Mouse (Mus musculus) adrenal gland, postnatal 0 days (tissue): Measurements from ENCODE around the gene Cdx4. TPM values are rescaled to one million over a fixed set of nuclear protein-coding genes. Genes with fewer than 3 reads are reported as not detected.

Experiments
- polyA plus RNA-seq: library from polyadenylated mRNA; unstranded; fragments of >200 nt; fragmentation: Nextera tagmentation; extraction: Ambion mirVana; gene quantifications from 2 replicates; pipeline ENCODE4 v1.2.1, GENCODE M21; 2015

Gene Cdx4
- polyA plus RNA-seq = not detected in 2 replicates

GRCm38 (mm10) chrX:103321146-103321545 lies at the start of gene Cdx4:
TSS of gene Cdx4 (plus strand) at chrX:103321398.

DNA sequence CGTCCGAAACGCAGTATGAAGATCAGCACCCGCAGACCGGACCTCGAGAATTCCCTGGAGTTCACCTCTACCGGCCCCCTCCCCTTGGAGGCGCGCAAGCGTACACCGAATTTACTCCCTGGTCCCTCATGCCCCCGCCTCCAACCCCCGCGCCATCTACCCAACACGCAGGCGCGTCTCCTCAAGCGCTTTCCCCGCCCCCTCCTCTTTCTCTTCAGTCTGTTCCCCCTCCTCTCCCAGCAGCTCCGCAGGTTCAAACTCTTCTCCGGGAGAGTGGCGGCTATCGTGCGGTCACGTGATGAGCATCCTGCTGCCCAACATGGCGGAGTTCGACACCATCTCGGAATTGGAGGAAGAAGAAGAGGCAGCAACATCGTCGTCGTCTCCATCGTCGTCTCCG lies 35.1 kb downstream of the Cdx4 start, which contains the start of gene Chic1:
Gene Chic1 (plus strand): TSS at position 190 of the 400 bp plus-strand sequence.

Other genes with a start within 250 kb of the Cdx4 start
- gene Nap1l2, start 134.8 kb upstream of the Cdx4 start, polyA plus RNA-seq = 3.4 and 6.1 TPM in 2 replicates
- 2.2 and 2.7 TPM in 2 replicates for gene Chic1, start 35.1 kb downstream of the Cdx4 start, polyA plus RNA-seq
- 0.20 and 0.68 TPM in 2 replicates for gene Tsx, start 93.1 kb downstream of the Cdx4 start, polyA plus RNA-seq
- not detected in 2 replicates for gene Gm26992, start 100.6 kb downstream of the Cdx4 start, polyA plus RNA-seq